Mouse (Mus musculus) midbrain, embryonic 14.5 days (tissue): ENCODE data around the gene Gm11492. TPM values are rescaled to one million over a fixed set of nuclear protein-coding genes. Genes with fewer than 3 reads are reported as not detected.

Source experiments
- ATAC-seq: fragments of 200-750 bp; cut with Nextera tagmentation; 2 replicates; pipeline ENCODE4 v1.8.0; 2017; ENCODE audit warnings: moderate number of reproducible peaks, moderate library complexity; ENCODE audit not compliant: low FRiP score, low TSS enrichment
- DNase-seq: peaks from one replicate; pipeline ENCODE4 v3.0.0-alpha.2; 2015
- H3K27ac ChIP-seq: fragments of 300-500 bp; sonication (generic); replicated peaks from 2 replicates; pipeline ENCODE4 v1.5.1; 2014; ENCODE audit warnings: mild to moderate bottlenecking, low read depth, low read length, moderate library complexity
- H3K27me3 ChIP-seq: fragments of 300-500 bp; sonication (generic); 2 replicates; pipeline ENCODE4 v1.6.1; 2014; ENCODE audit warnings: low read length, control low read depth, mixed read lengths; ENCODE audit not compliant: control insufficient read depth, insufficient read depth
- H3K36me3 ChIP-seq: fragments of 300-500 bp; sonication (generic); 2 replicates; pipeline ENCODE4 v1.6.1; 2014; ENCODE audit warnings: low read length, control low read depth; ENCODE audit not compliant: control insufficient read depth, insufficient read depth
- H3K4me1 ChIP-seq: fragments of 300-500 bp; sonication (generic); 2 replicates; pipeline ENCODE4 v1.6.1; 2014; ENCODE audit warnings: mild to moderate bottlenecking, antibody characterized with exemption, low read length, control low read depth; ENCODE audit not compliant: control insufficient read depth, insufficient read depth
- H3K4me2 ChIP-seq: fragments of 300-500 bp; sonication (generic); 2 replicates; pipeline ENCODE4 v1.6.1; 2014; ENCODE audit warnings: mild to moderate bottlenecking, low read length, moderate library complexity
- H3K4me3 ChIP-seq: fragments of 300-500 bp; sonication (generic); replicated peaks from 2 replicates; pipeline ENCODE4 v1.5.1; 2014; ENCODE audit warnings: low read depth, low read length
- H3K9ac ChIP-seq: fragments of 300-500 bp; sonication (generic); replicated peaks from 2 replicates; pipeline ENCODE4 v1.6.1; 2014; ENCODE audit warnings: mild to moderate bottlenecking, low read length, moderate library complexity
- H3K9me3 ChIP-seq: fragments of 300-500 bp; sonication (generic); 2 replicates; pipeline ENCODE4 v1.6.1; 2016; ENCODE audit warnings: low read length, control low read depth, mixed read lengths; ENCODE audit not compliant: control insufficient read depth
- WGBS: fragments of 180-500 bp; shearing (Covaris S2); extraction: QIAGEN DNeasy Blood & Tissue Kit; methylation state at CpG from one replicate; pipeline ENCODE4 v1.1.7; 2014; 5-methylcytosine and 5-hydroxymethylcytosine counted together
- polyA plus RNA-seq: library from polyadenylated mRNA; unstranded; fragments of >200 nt; fragmentation: Nextera tagmentation; extraction: Ambion mirVana; gene quantifications from 2 replicates; pipeline ENCODE4 v1.2.1, GENCODE M21; 2014

Gene Gm11492
- polyA plus RNA-seq, 1 experiment from 2014 or later = not detected

GRCm38 (mm10) chr11:87592354-87592695 lies 25.9 kb downstream of the Gm11492 start:
- ATAC-seq = peak; percentile 51; the same call in 1 of the 2 replicates

GRCm38 (mm10) chr11:87592713-87593598 lies 26.5 kb downstream of the Gm11492 start:
- no peak for DNase-seq
- ATAC-seq = no peak
- Histone ChIP-seq H3K36me3 (peaks cover 18% of the 10 kb centered on the region), H3K27me3 (no peaks in the 10 kb centered on the region), H3K9ac (peak overlapping the region; percentile 58), H3K4me2 (peak overlapping the region; percentile 74), H3K4me3 (peak overlapping the region; percentile 65), H3K4me1 (peaks cover 40% of the 10 kb centered on the region), H3K27ac (peak overlapping the region; percentile 91), H3K9me3 (no peaks in the 10 kb centered on the region)
- 32% methylated on average over 13 of the region's 13 CpGs for WGBS

More at GRCm38 (mm10) chr11:87592354-87592695, 25.9 kb downstream of the Gm11492 start:
- Histone ChIP-seq H3K36me3 (peaks cover 12% of the 10 kb centered on the region), H3K9me3 (no peaks in the 10 kb centered on the region), H3K4me2 (peak overlapping the region; percentile 74), H3K27me3 (no peaks in the 10 kb centered on the region), H3K27ac (peak overlapping the region; percentile 91), H3K9ac (peak overlapping the region; percentile 58), H3K4me3 (peak overlapping the region; percentile 65), H3K4me1 (peaks cover 38% of the 10 kb centered on the region)
- DNase-seq = no peak
- under 1% methylated on average over 15 of the region's 15 CpGs for WGBS

GRCm38 (mm10) chr11:87595327-87595841 lies 28.9 kb downstream of the Gm11492 start:
- peak; percentile 44 for ATAC-seq
- Histone ChIP-seq H3K4me2 (peak overlapping the region; percentile 82), H3K4me3 (peak overlapping the region; percentile 89), H3K9me3 (no peaks in the 10 kb centered on the region), H3K9ac (peak overlapping the region; percentile 93), H3K36me3 (peaks cover 43% of the 10 kb centered on the region), H3K27me3 (no peaks in the 10 kb centered on the region), H3K4me1 (peaks cover 30% of the 10 kb centered on the region), H3K27ac (peak overlapping the region; percentile 84)
- DNase-seq = peak; percentile 93
- WGBS = 2% methylated on average over 36 of the region's 37 CpGs

GRCm38 (mm10) chr11:87595976-87596375 lies 29.5 kb downstream of the Gm11492 start:
- Histone ChIP-seq H3K4me3 (peak overlapping the region; percentile 89), H3K4me2 (peak overlapping the region; percentile 82), H3K27me3 (no peaks in the 10 kb centered on the region), H3K4me1 (peaks cover 25% of the 10 kb centered on the region), H3K27ac (peak overlapping the region; percentile 84), H3K9me3 (no peaks in the 10 kb centered on the region), H3K36me3 (peaks cover 49% of the 10 kb centered on the region), H3K9ac (peak overlapping the region; percentile 93)
- WGBS = 4% methylated on average over 7 of the region's 7 CpGs
- DNase-seq (peak; percentile 47), ATAC-seq (no peak)

DNA sequence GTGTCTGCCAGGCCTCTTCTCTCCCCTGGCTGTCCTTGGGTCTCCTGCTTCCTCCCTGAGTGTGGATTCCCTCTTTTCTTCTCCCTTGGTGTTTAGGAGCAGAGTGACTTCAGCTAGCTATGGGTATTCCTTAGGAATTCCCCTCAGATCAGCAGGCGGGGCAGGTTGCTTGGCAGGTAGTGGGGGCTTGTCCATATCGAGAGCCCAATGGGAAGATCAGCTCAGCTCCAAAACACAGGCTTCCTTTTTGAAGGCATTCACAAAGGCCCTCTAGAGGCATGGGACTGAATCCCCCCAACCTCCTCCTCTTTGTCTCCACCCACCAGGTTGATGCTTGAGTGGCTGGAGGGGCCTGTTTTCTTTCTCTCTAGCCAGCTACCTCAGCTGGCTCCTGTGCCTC lies 30.0 kb downstream of the Gm11492 start:
- Histone ChIP-seq H3K4me2 (peak overlapping the region; percentile 82), H3K9me3 (no peaks in the 10 kb centered on the region), H3K27me3 (no peaks in the 10 kb centered on the region), H3K27ac (peak overlapping the region; percentile 84), H3K4me3 (peak overlapping the region; percentile 89), H3K36me3 (peaks cover 54% of the 10 kb centered on the region), H3K9ac (peak overlapping the region; percentile 93), H3K4me1 (peaks cover 25% of the 10 kb centered on the region)
- 14% methylated on average over 2 of the region's 2 CpGs for WGBS
- DNase-seq = peak; percentile 72
- ATAC-seq = no peak

DNA sequence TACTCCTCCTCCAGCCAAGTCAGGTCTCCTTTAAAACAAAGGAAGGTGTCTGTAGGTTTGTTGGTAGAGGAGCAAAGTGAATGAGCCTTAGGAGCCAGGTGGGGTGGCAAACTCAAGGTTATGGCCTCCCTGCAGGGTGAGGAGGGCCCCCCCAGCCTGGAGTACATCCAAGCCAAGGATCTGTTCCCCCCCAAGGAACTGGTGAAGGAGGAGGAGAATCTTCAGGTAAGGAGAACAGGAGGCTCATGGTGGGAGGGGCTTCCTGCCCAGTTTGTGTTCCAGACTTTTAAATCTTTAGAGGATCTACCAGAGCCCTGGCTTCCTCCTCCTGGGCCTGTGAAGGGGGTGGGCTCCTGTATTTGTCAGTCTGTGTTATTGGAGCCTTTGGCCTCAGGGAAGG lies 30.6 kb downstream of the Gm11492 start:
- H3K27me3 ChIP-seq = no peaks in the 10 kb centered on the region
- peak overlapping the region; percentile 89 for H3K4me3 ChIP-seq
- peaks cover 60% of the 10 kb centered on the region for H3K36me3 ChIP-seq
- ATAC-seq (no peak), DNase-seq (no peak)
- H3K9ac ChIP-seq = peak overlapping the region; percentile 93
- H3K4me1 ChIP-seq = peaks cover 25% of the 10 kb centered on the region
- H3K9me3 ChIP-seq = no peaks in the 10 kb centered on the region
- H3K27ac ChIP-seq = peak overlapping the region; percentile 84
- H3K4me2 ChIP-seq = peak overlapping the region; percentile 82

DNA sequence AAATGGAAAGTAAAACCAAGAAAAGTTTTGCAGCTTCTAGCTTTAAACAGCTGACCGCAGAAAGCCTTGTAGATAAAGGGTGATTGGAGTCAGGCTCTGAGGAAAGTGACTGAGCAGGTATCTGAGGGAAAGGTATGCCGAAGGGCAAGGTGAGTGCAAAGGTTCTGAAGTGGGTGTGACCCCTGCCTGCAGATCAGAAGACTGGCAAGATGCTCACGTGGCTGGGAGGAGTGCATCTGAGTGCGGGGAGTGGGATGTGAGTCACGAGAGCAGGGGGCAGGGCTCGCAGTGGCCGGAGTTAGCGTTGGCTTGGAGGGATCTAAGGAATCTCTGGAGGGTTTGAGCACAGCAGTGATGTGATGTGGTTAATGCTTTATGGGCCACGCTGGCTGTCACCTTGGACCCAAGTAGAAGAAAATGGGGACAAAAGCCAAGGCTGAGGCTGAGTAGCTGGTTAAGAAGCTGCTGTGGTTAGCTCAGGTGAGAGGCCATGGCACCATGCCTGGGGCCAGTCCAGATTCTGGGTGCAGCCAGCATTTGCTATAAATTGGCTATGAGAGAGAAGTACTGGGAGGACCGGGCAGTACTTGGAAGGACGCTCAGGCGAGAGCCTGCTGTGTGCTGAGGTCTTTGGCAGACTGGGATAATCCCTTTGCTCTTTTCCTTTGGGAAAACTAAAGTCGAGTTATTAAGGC lies 33.1 kb downstream of the Gm11492 start:
- DNase-seq (no peak), ATAC-seq (no peak)
- Histone ChIP-seq H3K36me3 (peaks cover 77% of the 10 kb centered on the region), H3K27me3 (no peaks in the 10 kb centered on the region), H3K9me3 (no peaks in the 10 kb centered on the region), H3K27ac (no peak overlapping the region), H3K4me2 (no peak overlapping the region), H3K9ac (no peak overlapping the region), H3K4me3 (no peak overlapping the region), H3K4me1 (peaks cover 15% of the 10 kb centered on the region)
- 83% methylated on average over 13 of the region's 13 CpGs for WGBS

- no peaks in the 10 kb centered on the region for H3K9me3 ChIP-seq
- WGBS = 96% methylated on average over 10 of the region's 10 CpGs
These were observed 33.9 kb downstream of the Gm11492 start for GRCm38 (mm10) chr11:87600322-87600853.

More at GRCm38 (mm10) chr11:87600322-87600853, 33.9 kb downstream of the Gm11492 start:
- H3K4me1 ChIP-seq = peaks cover 10% of the 10 kb centered on the region
- H3K9ac ChIP-seq = no peak overlapping the region
- H3K4me3 ChIP-seq = no peak overlapping the region
- no peaks in the 10 kb centered on the region for H3K27me3 ChIP-seq
- peaks cover 85% of the 10 kb centered on the region for H3K36me3 ChIP-seq
- no peak overlapping the region for H3K27ac ChIP-seq
- H3K4me2 ChIP-seq = no peak overlapping the region
- DNase-seq (no peak), ATAC-seq (no peak)
